Mouse (Mus musculus) liver, embryonic 14.5 days (tissue): ENCODE results near the gene Rel.

Experiments used
- CTCF ChIP-seq: IDR thresholded peaks from 2 replicates; pipeline ENCODE4 v1.5.1; 2016; ENCODE audit warnings: antibody characterized with exemption, low read depth, control low read depth
- EP300 ChIP-seq: IDR thresholded peaks from 2 replicates; pipeline ENCODE4 v1.6.1; 2016; ENCODE audit warnings: antibody characterized with exemption, low read depth

- TF ChIP-seq CTCF: no peak
- TF ChIP-seq EP300: no peak
These were observed 1.7 kb downstream of the Rel start for GRCm38 (mm10) chr11:23769033-23769432.
